Mouse (Mus musculus) midbrain, embryonic 16.5 days (tissue): ENCODE data around the gene Gm20388. TPM values are rescaled to one million over a fixed set of nuclear protein-coding genes. Genes with fewer than 3 reads are reported as not detected.

Source experiments
- ATAC-seq: fragments of 200-750 bp; cut with Nextera tagmentation; 2 replicates; pipeline ENCODE4 v1.8.0; 2017; ENCODE audit warnings: moderate TSS enrichment
- H3K27ac ChIP-seq: fragments of 300-500 bp; sonication (generic); 2 replicates; pipeline ENCODE4 v1.5.1; 2014; ENCODE audit warnings: mild to moderate bottlenecking, low read length, mixed read lengths
- H3K27me3 ChIP-seq: fragments of 300-500 bp; sonication (generic); 2 replicates; pipeline ENCODE4 v1.6.1; 2014; ENCODE audit warnings: low read depth, low read length, mixed read lengths; ENCODE audit not compliant: control insufficient read depth, insufficient read depth
- H3K36me3 ChIP-seq: fragments of 300-500 bp; sonication (generic); 2 replicates; pipeline ENCODE4 v1.6.1; 2014; ENCODE audit warnings: mild to moderate bottlenecking, low read length, moderate library complexity, mixed read lengths; ENCODE audit not compliant: control insufficient read depth, insufficient read depth
- H3K4me1 ChIP-seq: fragments of 300-500 bp; sonication (generic); 2 replicates; pipeline ENCODE4 v1.6.1; 2014; ENCODE audit warnings: mild to moderate bottlenecking, low read length, mixed read lengths; ENCODE audit not compliant: control insufficient read depth, insufficient read depth
- H3K4me2 ChIP-seq: fragments of 300-500 bp; sonication (generic); 2 replicates; pipeline ENCODE4 v1.6.1; 2014; ENCODE audit warnings: mild to moderate bottlenecking, low read length, mixed read lengths
- H3K4me3 ChIP-seq: fragments of 300-500 bp; sonication (generic); 2 replicates; pipeline ENCODE4 v1.5.1; 2014; ENCODE audit warnings: low read depth, mild to moderate bottlenecking, low read length, moderate library complexity, mixed read lengths
- H3K9ac ChIP-seq: fragments of 300-500 bp; sonication (generic); 2 replicates; pipeline ENCODE4 v1.6.1; 2014; ENCODE audit warnings: low read depth, low read length, mixed read lengths
- H3K9me3 ChIP-seq: fragments of 300-500 bp; sonication (generic); replicated peaks from 2 replicates; pipeline ENCODE4 v1.6.1; 2014; ENCODE audit warnings: mild to moderate bottlenecking, low read length, mixed read lengths; ENCODE audit not compliant: control insufficient read depth, poor library complexity, severe bottlenecking
- WGBS: fragments of 180-500 bp; shearing (Covaris S2); extraction: QIAGEN DNeasy Blood & Tissue Kit; methylation state at CpG from one replicate; pipeline ENCODE4 v1.1.7; 2014; 5-methylcytosine and 5-hydroxymethylcytosine counted together
- polyA plus RNA-seq: library from polyadenylated mRNA; unstranded; fragments of >200 nt; fragmentation: Nextera tagmentation; extraction: Ambion mirVana; gene quantifications from 2 replicates; pipeline ENCODE4 v1.2.1, GENCODE M21; 2015

The Gm20388 gene
- polyA plus RNA-seq, 1 experiment from 2014 or later: 7.5 TPM

DNA sequence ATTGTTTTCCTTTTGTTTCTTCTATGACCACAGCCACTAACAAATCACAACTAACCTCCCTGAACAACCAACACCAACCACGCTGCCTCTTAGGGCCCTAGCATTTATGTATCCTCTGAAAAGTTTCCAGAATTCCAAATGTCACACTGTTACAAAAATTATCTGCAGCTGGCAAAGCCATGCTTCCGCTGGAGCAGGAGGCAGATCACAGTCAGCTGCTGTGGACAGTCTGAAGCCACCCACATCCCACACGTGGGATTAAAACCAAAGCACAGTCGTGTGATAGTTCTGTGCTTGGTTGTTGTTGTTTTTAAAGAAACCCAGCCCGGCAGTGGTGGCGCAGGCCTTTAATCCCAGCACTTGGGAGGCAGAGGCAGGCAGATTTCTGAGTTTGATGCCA, 788.4 kb downstream of the Gm20388 start:
- 79% methylated on average over 6 of the region's 6 CpGs for WGBS
- no peak for ATAC-seq

DNA sequence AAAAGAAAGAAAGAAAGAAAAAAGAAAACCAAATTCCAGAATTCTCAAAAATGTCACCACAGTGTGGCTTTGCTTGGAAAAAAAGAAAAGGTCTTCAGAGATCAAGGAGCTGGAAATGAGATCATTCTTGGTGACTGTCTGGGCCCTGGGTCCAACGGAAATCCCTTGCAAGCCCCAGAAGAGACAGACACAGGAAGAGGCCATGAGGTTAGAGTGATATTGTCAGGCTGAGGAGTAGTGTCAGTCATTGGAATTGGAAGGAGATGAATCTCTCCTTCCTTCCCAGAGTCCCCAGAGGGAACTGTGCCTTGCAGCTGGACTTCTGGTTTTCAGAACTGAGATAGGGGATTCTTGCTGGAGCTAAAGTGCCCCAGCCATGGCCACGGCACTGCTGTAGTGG, 788.9 kb downstream of the Gm20388 start:
- no peaks in the 10 kb centered on the region for H3K4me1 ChIP-seq
- H3K9ac ChIP-seq: no peak overlapping the region
- 75% methylated on average over 2 of the region's 2 CpGs for WGBS
- no peaks in the 10 kb centered on the region for H3K36me3 ChIP-seq
- H3K9me3 ChIP-seq: no peaks in the 10 kb centered on the region
- H3K27ac ChIP-seq: no peak overlapping the region
- H3K4me3 ChIP-seq: no peak overlapping the region
- no peak overlapping the region for H3K4me2 ChIP-seq
- H3K27me3 ChIP-seq: no peaks in the 10 kb centered on the region; the same call in 1 of the 2 replicates
- ATAC-seq: no peak

More for the DNA sequence above, 788.4 kb downstream of the Gm20388 start:
- H3K27ac ChIP-seq: no peak overlapping the region
- H3K27me3 ChIP-seq: no peaks in the 10 kb centered on the region; the same call in 1 of the 2 replicates
- H3K9me3 ChIP-seq: no peaks in the 10 kb centered on the region
- no peak overlapping the region for H3K4me3 ChIP-seq
- no peak overlapping the region for H3K4me2 ChIP-seq
- H3K9ac ChIP-seq: no peak overlapping the region
- no peaks in the 10 kb centered on the region for H3K36me3 ChIP-seq
- H3K4me1 ChIP-seq: no peaks in the 10 kb centered on the region

- H3K9ac ChIP-seq: no peak overlapping the region
- H3K4me2 ChIP-seq: no peak overlapping the region
- ATAC-seq: no peak
- no peaks in the 10 kb centered on the region for H3K4me1 ChIP-seq
- WGBS: 91% methylated on average over 4 of the region's 4 CpGs
- H3K4me3 ChIP-seq: no peak overlapping the region
- H3K36me3 ChIP-seq: no peaks in the 10 kb centered on the region
- no peaks in the 10 kb centered on the region for H3K9me3 ChIP-seq
- no peaks in the 10 kb centered on the region; the same call in 1 of the 2 replicates for H3K27me3 ChIP-seq
- no peak overlapping the region for H3K27ac ChIP-seq
These were observed 789.4 kb downstream of the Gm20388 start for GRCm38 (mm10) chr8:120700053-120700452.

DNA sequence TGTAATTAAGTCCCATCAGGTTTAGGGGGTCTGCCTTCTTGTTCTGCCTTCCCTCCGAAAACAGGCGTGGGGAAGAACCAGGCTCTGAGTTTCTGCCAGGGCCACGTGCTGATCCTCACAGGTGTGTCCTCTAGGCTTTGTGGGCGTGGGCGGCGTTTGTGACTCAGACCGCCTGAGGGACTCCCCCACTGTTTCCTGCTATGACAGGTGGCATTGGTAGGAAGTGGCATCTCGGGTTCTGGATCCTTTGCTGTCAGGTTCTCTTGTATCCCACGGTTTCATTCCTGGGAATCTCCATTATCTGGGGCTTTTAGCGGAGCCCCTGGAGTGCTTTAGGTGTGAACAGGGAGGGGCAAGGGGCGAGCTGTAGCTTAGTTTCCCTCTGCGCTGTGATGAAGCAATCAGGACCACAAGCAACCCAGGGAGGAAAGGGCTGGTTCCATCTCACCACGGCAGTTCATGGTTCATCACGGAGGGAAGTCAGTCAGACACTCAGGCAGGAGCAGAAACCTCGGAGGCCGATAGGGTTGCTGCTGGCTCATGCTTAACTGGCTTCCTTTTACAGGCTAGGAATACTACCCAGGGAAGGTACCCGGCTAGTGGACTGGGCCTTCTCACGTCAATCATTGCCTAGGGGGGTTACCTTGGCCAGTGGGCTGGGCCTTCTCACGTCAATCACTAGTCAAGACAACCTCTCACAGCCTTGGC, 791.3 kb downstream of the Gm20388 start:
- no peak for ATAC-seq
- Histone ChIP-seq H3K27ac (no peak overlapping the region), H3K9ac (no peak overlapping the region), H3K36me3 (no peaks in the 10 kb centered on the region), H3K27me3 (no peaks in the 10 kb centered on the region; the same call in 1 of the 2 replicates), H3K9me3 (no peaks in the 10 kb centered on the region), H3K4me2 (no peak overlapping the region), H3K4me1 (no peaks in the 10 kb centered on the region), H3K4me3 (no peak overlapping the region)
- 74% methylated on average over 19 of the region's 19 CpGs for WGBS

DNA sequence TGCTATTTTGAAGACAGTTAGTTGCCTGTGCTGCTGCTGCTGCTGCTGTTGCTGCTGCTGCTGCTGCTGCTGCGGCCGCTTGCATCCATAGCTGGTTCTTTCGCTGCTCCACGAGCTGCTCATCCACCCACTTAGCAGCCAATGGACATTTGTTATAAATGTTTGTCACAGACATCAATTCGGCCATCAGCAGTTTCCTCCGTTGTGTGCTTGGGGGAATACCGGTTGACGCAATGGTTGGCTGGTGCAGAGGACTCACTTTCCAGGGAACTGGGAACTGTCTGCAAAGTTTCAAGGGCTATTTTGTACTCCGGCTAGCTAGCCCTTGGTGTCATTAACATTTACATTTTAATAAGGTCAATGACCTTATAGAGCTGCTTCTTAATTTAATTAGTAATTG, 793.6 kb downstream of the Gm20388 start:
- H3K4me1 ChIP-seq: no peaks in the 10 kb centered on the region
- 80% methylated on average over 9 of the region's 9 CpGs for WGBS
- no peaks in the 10 kb centered on the region; the same call in 1 of the 2 replicates for H3K27me3 ChIP-seq
- H3K36me3 ChIP-seq: no peaks in the 10 kb centered on the region
- no peaks in the 10 kb centered on the region for H3K9me3 ChIP-seq
- no peak overlapping the region for H3K4me3 ChIP-seq
- no peak for ATAC-seq
- H3K9ac ChIP-seq: no peak overlapping the region
- H3K4me2 ChIP-seq: no peak overlapping the region
- no peak overlapping the region for H3K27ac ChIP-seq

- H3K27ac ChIP-seq: no peak overlapping the region
- 82% methylated on average over 15 of the region's 15 CpGs for WGBS
- no peaks in the 10 kb centered on the region for H3K9me3 ChIP-seq
- no peak overlapping the region for H3K4me3 ChIP-seq
- no peaks in the 10 kb centered on the region for H3K36me3 ChIP-seq
- no peak for ATAC-seq
- H3K27me3 ChIP-seq: no peaks in the 10 kb centered on the region
- H3K9ac ChIP-seq: no peak overlapping the region
- H3K4me1 ChIP-seq: no peaks in the 10 kb centered on the region
- no peak overlapping the region for H3K4me2 ChIP-seq
These were observed 794.5 kb downstream of the Gm20388 start for GRCm38 (mm10) chr8:120705163-120705562.

DNA sequence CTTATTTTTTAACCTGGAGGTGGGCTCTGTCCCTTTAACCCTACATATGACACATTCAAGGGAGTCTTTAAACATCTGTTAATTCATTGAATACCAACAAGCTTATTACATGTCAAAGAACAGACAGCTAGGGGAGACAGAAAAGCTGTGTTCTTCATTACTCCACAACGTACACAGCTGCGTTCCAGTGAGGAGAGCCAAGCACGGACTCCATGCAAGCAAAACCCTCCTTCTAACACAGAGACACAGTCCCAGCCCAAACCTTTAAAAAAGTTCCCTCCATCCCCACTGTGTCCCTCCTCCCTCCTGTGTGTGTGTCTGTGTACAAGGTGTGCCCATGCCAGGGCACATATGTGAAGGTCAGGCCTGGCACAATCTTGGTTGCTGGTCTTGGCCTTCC, 795.6 kb downstream of the Gm20388 start:
- H3K9ac ChIP-seq: no peak overlapping the region
- H3K4me2 ChIP-seq: no peak overlapping the region
- H3K36me3 ChIP-seq: no peaks in the 10 kb centered on the region
- no peaks in the 10 kb centered on the region for H3K4me1 ChIP-seq
- ATAC-seq: no peak
- no peak overlapping the region for H3K27ac ChIP-seq
- H3K27me3 ChIP-seq: no peaks in the 10 kb centered on the region
- WGBS: 76% methylated on average over 3 of the region's 3 CpGs
- H3K4me3 ChIP-seq: no peak overlapping the region
- H3K9me3 ChIP-seq: no peaks in the 10 kb centered on the region

DNA sequence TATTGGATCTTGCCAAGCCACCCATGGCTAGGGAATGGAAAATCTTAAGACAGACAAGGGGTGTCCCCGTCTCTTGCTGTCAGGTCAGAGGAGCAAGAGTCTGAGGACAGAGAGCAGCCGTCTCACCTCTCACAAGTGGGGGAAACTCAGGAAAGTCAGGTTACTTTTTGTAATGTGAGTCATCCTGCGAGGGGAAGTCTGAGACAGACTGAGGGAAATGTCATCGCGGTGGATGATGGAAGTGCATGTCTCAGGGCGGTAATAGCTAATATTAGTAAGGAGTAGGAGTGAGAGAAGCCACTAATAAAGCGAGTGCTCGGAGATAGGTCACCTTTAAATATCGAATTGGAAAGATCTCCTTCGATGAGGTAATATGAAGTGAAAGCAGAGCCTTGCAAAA, 798.5 kb downstream of the Gm20388 start:
- Histone ChIP-seq H3K36me3 (no peaks in the 10 kb centered on the region), H3K27ac (no peak overlapping the region), H3K4me1 (no peaks in the 10 kb centered on the region), H3K9ac (no peak overlapping the region), H3K9me3 (no peaks in the 10 kb centered on the region), H3K27me3 (no peaks in the 10 kb centered on the region), H3K4me2 (no peak overlapping the region), H3K4me3 (no peak overlapping the region)
- WGBS: 88% methylated on average over 10 of the region's 10 CpGs
- ATAC-seq: no peak

DNA sequence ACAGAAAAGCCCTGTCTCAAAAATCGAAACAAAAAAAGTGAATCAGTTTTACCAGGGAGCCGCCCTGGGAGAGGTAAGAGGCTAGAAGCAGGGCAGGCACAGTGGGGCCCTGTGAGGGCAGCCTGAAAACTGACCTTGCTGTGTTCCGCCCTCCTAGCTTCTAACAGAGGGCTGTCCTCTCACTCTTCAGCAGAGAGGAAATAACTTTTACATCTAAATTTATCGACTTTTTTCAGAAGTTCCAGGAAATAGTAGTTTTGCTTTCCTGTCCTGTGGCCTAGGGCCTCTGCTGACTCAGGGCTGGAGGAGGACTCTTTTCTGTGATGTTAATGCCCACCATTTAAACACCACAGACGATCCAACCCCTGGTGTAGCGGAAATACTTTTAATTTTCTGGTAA, 804.6 kb downstream of the Gm20388 start:
- WGBS: 82% methylated on average over 6 of the region's 6 CpGs
- Histone ChIP-seq H3K27me3 (no peaks in the 10 kb centered on the region), H3K36me3 (no peaks in the 10 kb centered on the region), H3K4me3 (no peak overlapping the region), H3K27ac (no peak overlapping the region), H3K4me1 (no peaks in the 10 kb centered on the region), H3K9ac (no peak overlapping the region), H3K9me3 (no peaks in the 10 kb centered on the region), H3K4me2 (no peak overlapping the region)
- no peak for ATAC-seq
